Mouse (Mus musculus) heart, embryonic 11.5 days (tissue): Measurements from ENCODE around the gene Kbtbd4. TPM values are rescaled to one million over a fixed set of nuclear protein-coding genes. Genes with fewer than 3 reads are reported as not detected.
A peak's percentile ranks its signal among the peaks of the same experiment; 100 is the strongest.

Source experiments
- ATAC-seq: fragments of 200-750 bp; cut with Nextera tagmentation; replicated peaks from 2 replicates; pipeline ENCODE4 v1.8.0; 2017; ENCODE audit warnings: moderate library complexity; ENCODE audit not compliant: insufficient number of reproducible peaks, low FRiP score, low TSS enrichment
- H3K27ac ChIP-seq: fragments of 300-500 bp; sonication (generic); 2 replicates; pipeline ENCODE4 v1.5.1; 2014; ENCODE audit warnings: mild to moderate bottlenecking, low read depth, low read length
- H3K27me3 ChIP-seq: fragments of 300-500 bp; sonication (generic); 2 replicates; pipeline ENCODE4 v1.6.1; 2014; ENCODE audit warnings: mild to moderate bottlenecking, low read length, mixed read lengths; ENCODE audit not compliant: control insufficient read depth, insufficient read depth
- H3K36me3 ChIP-seq: fragments of 300-500 bp; sonication (generic); 2 replicates; pipeline ENCODE4 v1.6.1; 2014; ENCODE audit warnings: mild to moderate bottlenecking, low read length, moderate library complexity, mixed read lengths; ENCODE audit not compliant: control insufficient read depth, insufficient read depth
- H3K4me1 ChIP-seq: fragments of 300-500 bp; sonication (generic); 2 replicates; pipeline ENCODE4 v1.6.1; 2014; ENCODE audit warnings: low read length; ENCODE audit not compliant: control insufficient read depth, insufficient read depth
- H3K4me2 ChIP-seq: fragments of 300-500 bp; sonication (generic); 2 replicates; pipeline ENCODE4 v1.6.1; 2014; ENCODE audit warnings: mild to moderate bottlenecking, moderate library complexity
- H3K4me3 ChIP-seq: fragments of 300-500 bp; sonication (generic); 2 replicates; pipeline ENCODE4 v1.5.1; 2014; ENCODE audit warnings: low read depth, low read length
- H3K9ac ChIP-seq: fragments of 300-500 bp; sonication (generic); 2 replicates; pipeline ENCODE4 v1.6.1; 2014; ENCODE audit warnings: mild to moderate bottlenecking, low read depth, low read length, moderate library complexity
- H3K9me3 ChIP-seq: fragments of 300-500 bp; sonication (generic); replicated peaks from 2 replicates; pipeline ENCODE4 v1.6.1; 2016; ENCODE audit warnings: low read length; ENCODE audit not compliant: control insufficient read depth
- WGBS: fragments of 180-500 bp; shearing (Covaris S2); extraction: QIAGEN DNeasy Blood & Tissue Kit; methylation state at CpG from one replicate; pipeline ENCODE4 v1.1.7; 2014; ENCODE audit not compliant: insufficient replicate concordance; 5-methylcytosine and 5-hydroxymethylcytosine counted together
- polyA plus RNA-seq: library from polyadenylated mRNA; unstranded; fragments of >200 nt; fragmentation: Nextera tagmentation; extraction: Ambion mirVana; gene quantifications from 2 replicates; pipeline ENCODE4 v1.2.1, GENCODE M21; 2014

The Kbtbd4 gene
- polyA plus RNA-seq, 1 experiment from 2014 or later, result 26.2 TPM

GRCm38 (mm10) chr2:90932273-90932672, 27.7 kb downstream of the Kbtbd4 start:
- H3K27ac ChIP-seq, result no peak overlapping the region
- H3K9ac ChIP-seq, result no peak overlapping the region
- no peaks in the 10 kb centered on the region for H3K9me3 ChIP-seq
- no peaks in the 10 kb centered on the region for H3K4me1 ChIP-seq
- no peak for ATAC-seq
- WGBS, result 66% methylated on average over 2 of the region's 2 CpGs
- H3K27me3 ChIP-seq, result no peaks in the 10 kb centered on the region
- H3K36me3 ChIP-seq, result no peaks in the 10 kb centered on the region
- no peak overlapping the region for H3K4me3 ChIP-seq
- no peak overlapping the region for H3K4me2 ChIP-seq

DNA sequence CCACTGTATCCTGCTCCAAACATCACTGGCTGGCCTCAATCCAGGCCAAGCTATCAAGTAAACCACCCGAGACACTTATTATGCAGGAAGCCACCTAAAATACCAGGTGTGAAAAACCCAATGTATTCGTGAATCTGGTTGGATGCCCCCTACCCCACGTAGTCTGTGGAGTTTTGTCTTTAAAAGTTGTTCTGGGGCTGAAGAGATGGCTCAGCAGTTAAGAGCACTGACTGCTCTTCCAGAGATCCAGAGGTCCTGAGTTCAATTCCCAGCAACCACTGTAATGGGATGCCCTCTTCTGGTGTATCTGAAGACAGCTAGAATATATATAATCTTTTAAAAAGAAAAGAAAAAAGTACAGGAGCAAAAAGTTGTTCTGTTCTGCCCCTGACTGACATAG, 33.8 kb downstream of the Kbtbd4 start:
- no peak overlapping the region for H3K4me2 ChIP-seq
- no peaks in the 10 kb centered on the region for H3K36me3 ChIP-seq
- no peaks in the 10 kb centered on the region for H3K27me3 ChIP-seq
- no peak for ATAC-seq
- WGBS, result 67% methylated on average over 3 of the region's 3 CpGs
- no peak overlapping the region for H3K9ac ChIP-seq
- H3K4me1 ChIP-seq, result peaks cover 13% of the 10 kb centered on the region
- no peak overlapping the region for H3K27ac ChIP-seq
- no peaks in the 10 kb centered on the region for H3K9me3 ChIP-seq
- no peak overlapping the region for H3K4me3 ChIP-seq

DNA sequence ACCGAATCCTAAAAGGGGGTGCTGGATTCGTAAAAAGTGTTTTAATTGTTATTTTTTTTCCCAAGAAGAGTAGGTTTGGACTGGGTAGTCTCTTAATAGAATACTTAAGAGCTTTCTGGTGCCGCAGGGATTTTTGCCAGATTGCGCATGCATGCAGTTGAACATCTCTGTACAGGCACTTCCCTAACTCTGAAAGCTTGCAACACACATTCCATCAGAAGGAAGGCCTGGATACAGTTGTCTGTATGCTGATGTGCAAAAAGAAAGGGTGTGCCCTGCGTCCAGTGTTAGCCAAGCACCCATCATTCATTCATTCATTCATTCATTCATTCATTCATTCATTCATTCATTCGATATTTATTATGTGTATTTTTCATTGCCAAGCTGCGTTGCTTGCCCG, 35.2 kb downstream of the Kbtbd4 start:
- peak overlapping the region; percentile 91 for H3K4me3 ChIP-seq
- peak overlapping the region; percentile 82 for H3K4me2 ChIP-seq
- WGBS, result 47% methylated on average over 8 of the region's 8 CpGs
- H3K9ac ChIP-seq, result peak overlapping the region; percentile 94
- no peaks in the 10 kb centered on the region for H3K36me3 ChIP-seq
- H3K9me3 ChIP-seq, result no peaks in the 10 kb centered on the region
- peak overlapping the region; percentile 95; the same call in 1 of the 2 replicates for H3K27ac ChIP-seq
- ATAC-seq, result no peak
- peaks cover 13% of the 10 kb centered on the region for H3K4me1 ChIP-seq
- H3K27me3 ChIP-seq, result no peaks in the 10 kb centered on the region

GRCm38 (mm10) chr2:90940233-90941229, 36.0 kb downstream of the Kbtbd4 start, which contains the start of gene Celf1:
Gene Celf1, plus strand, starts transcription at chr2:90940382.
- Histone ChIP-seq H3K4me1 (peaks cover 13% of the 10 kb centered on the region), H3K9me3 (no peaks in the 10 kb centered on the region), H3K27ac (peak within 1 kb of the TSS; percentile 95), H3K9ac (peak within 1 kb of the TSS; percentile 94), H3K27me3 (no peaks in the 10 kb centered on the region), H3K36me3 (no peaks in the 10 kb centered on the region), H3K4me3 (peak within 1 kb of the TSS; percentile 91), H3K4me2 (peak within 1 kb of the TSS; percentile 82)
- WGBS, result under 1% methylated on average over 95 of the region's 113 CpGs
- ATAC-seq, result peak; percentile 91

GRCm38 (mm10) chr2:90941744-90942143, 37.2 kb downstream of the Kbtbd4 start:
- H3K27me3 ChIP-seq, result no peaks in the 10 kb centered on the region
- no peak for ATAC-seq
- peak overlapping the region; percentile 91 for H3K4me3 ChIP-seq
- peaks cover 13% of the 10 kb centered on the region for H3K4me1 ChIP-seq
- peak overlapping the region; percentile 82 for H3K4me2 ChIP-seq
- H3K9me3 ChIP-seq, result no peaks in the 10 kb centered on the region
- 67% methylated on average over 2 of the region's 2 CpGs for WGBS
- H3K36me3 ChIP-seq, result no peaks in the 10 kb centered on the region
- no peak overlapping the region for H3K9ac ChIP-seq
- no peak overlapping the region for H3K27ac ChIP-seq

- H3K9me3 ChIP-seq, result no peaks in the 10 kb centered on the region
- no peaks in the 10 kb centered on the region for H3K27me3 ChIP-seq
- no peak overlapping the region for H3K27ac ChIP-seq
- no peaks in the 10 kb centered on the region for H3K36me3 ChIP-seq
- ATAC-seq, result no peak
- no peak overlapping the region for H3K9ac ChIP-seq
- peaks cover 7% of the 10 kb centered on the region; the same call in 1 of the 2 replicates for H3K4me1 ChIP-seq
- no peak overlapping the region for H3K4me2 ChIP-seq
- no peak overlapping the region for H3K4me3 ChIP-seq
- 86% methylated on average over 5 of the region's 5 CpGs for WGBS
These were observed 45.6 kb downstream of the Kbtbd4 start for GRCm38 (mm10) chr2:90950149-90950548.

- Histone ChIP-seq H3K9ac (no peak overlapping the region), H3K4me3 (no peak overlapping the region), H3K36me3 (no peaks in the 10 kb centered on the region), H3K4me1 (peaks cover 7% of the 10 kb centered on the region; the same call in 1 of the 2 replicates), H3K27ac (no peak overlapping the region), H3K4me2 (no peak overlapping the region), H3K9me3 (no peaks in the 10 kb centered on the region), H3K27me3 (no peaks in the 10 kb centered on the region)
- peak; percentile 26; the same call in 1 of the 2 replicates for ATAC-seq
These were observed 46.1 kb downstream of the Kbtbd4 start for GRCm38 (mm10) chr2:90950582-90951194.

DNA sequence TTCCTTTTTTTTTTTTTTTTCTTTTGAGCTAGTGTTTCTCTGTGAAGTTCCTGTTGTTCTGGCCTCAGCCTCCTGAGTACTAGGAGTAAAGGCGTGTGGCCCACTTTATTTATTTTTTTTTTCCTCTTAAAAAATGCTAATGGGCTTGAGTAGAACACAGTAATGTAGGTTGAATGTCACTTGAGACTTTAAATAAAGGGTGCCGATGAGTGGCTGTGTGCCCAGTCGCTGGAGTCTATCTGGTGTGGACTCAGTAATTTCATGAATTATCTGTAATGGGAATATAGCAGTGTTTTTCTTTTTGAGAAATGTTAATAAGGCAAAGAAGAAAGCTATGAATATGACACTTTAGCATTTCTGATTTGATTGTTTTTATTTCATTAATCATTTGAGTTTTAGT, 48.9 kb downstream of the Kbtbd4 start:
- Histone ChIP-seq H3K4me1 (peaks cover 10% of the 10 kb centered on the region; the same call in 1 of the 2 replicates), H3K27ac (no peak overlapping the region), H3K27me3 (no peaks in the 10 kb centered on the region), H3K9ac (no peak overlapping the region), H3K4me2 (no peak overlapping the region), H3K36me3 (no peaks in the 10 kb centered on the region), H3K4me3 (no peak overlapping the region), H3K9me3 (no peaks in the 10 kb centered on the region)
- ATAC-seq, result no peak
- WGBS, result 76% methylated on average over 3 of the region's 3 CpGs
